Mouse (Mus musculus) left cerebral cortex, adult 18-20 months (tissue): ENCODE data around the gene Gm28490. TPM values are rescaled to one million over a fixed set of nuclear protein-coding genes. Genes with fewer than 3 reads are reported as not detected.
"Not testable (repeated sequence)": the region's sequence is repeated elsewhere in the genome, so short reads cannot be mapped to it uniquely, and the experiment has no call there.

Experiments used
- DNase-seq, 2 experiments: peaks; one replicate each; pipeline ENCODE4 v3.0.0; 2021 to 2022; ENCODE audit warnings: low spot score in 2 of 2, mixed read lengths in 1 of 2
- long read RNA-seq, 2 experiments: library from polyadenylated mRNA; stranded (forward); transcript quantifications; one replicate each; pipeline ENCODE4 v2.0.0; 2021
- total RNA-seq, 2 experiments: library from RNA; stranded (reverse); gene quantifications; 2 replicates each; pipeline ENCODE4 v1.2.3; 2021

Gene Gm28490
- not detected for total RNA-seq
- long read RNA-seq, experiment 1 = 0 reads
- long read RNA-seq, experiment 2 = 0 reads

DNA sequence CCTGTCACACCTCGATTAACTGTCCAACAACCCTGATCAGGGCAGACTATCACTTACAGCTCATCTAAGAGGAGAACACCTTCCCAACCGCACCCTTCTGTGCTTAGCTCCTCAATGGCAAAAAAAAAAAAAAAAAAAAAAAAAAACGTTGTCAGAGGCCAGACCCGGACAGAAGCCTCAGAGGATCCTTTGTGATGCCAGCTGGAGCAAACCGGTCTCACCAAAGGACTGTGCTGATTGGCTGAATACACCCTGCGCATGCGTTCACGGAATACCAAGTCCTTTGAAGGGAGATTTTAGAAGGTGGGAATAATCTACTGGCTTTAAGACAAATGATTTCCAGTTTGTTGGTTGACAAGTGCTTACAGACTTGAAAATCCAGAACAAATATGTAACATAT lies at the start of gene Gm28490:
Gm28490 (minus strand) TSS at position 101 of the 400 bp plus-strand sequence.
- DNase-seq = not testable (repeated sequence)
